Mouse (Mus musculus): ENCODE data around the gene Nceh1. TPM values are rescaled to one million over a fixed set of nuclear protein-coding genes. Genes with fewer than 3 reads are reported as not detected.
A peak's percentile ranks its signal among the peaks of the same experiment; 100 is the strongest.

Nceh1 gene
- total and polyA plus RNA-seq, 3 experiments, result 17.2 to 45.1 (median 25.7) TPM

- Histone ChIP-seq H3K9me3 (replicated peaks) (no peaks in the 10 kb centered on the region), H3K4me3 (ENCODE audit: low read depth, low read length) (peak overlapping the region; percentile 48; the same call in 1 of the 2 replicates), H3K27me3 (ENCODE audit: insufficient read depth, low read length) (no peaks in the 10 kb centered on the region), H3K36me3 (replicated peaks) (no peaks in the 10 kb centered on the region), H3K4me1 (ENCODE audit: insufficient read depth, low read depth, low read length) (peaks cover 76% of the 10 kb centered on the region)
- ATAC-seq (ENCODE audit: extremely low read depth, insufficient number of reproducible peaks, low FRiP score, poor library complexity, severe bottlenecking) (no peak), DNase-seq (ENCODE audit: low spot score) (no peak)
- no peak for TF ChIP-seq CTCF (IDR thresholded peaks at IDR 0.05; ENCODE audit: low read depth, low read length)
- no peak for TF ChIP-seq GATA2 (IDR thresholded peaks at IDR 0.05; ENCODE audit: borderline replicate concordance, low read depth, low read length)
- no peak for TF ChIP-seq GATA1 (IDR thresholded peaks at IDR 0.05; ENCODE audit: borderline replicate concordance, low read length)
- TF ChIP-seq POLR2AphosphoS5 (IDR thresholded peaks at IDR 0.05; ENCODE audit: insufficient replicate concordance, low read depth, low read length), result no peak
- no peak for TF ChIP-seq TAL1 (conservative IDR thresholded peaks at IDR 0.05; ENCODE audit: low read depth, low read length)
These were observed 97.5 kb downstream of the Nceh1 start for GRCm38 (mm10) chr3:27280280-27280749.

GRCm38 (mm10) chr3:27283071-27283713 is 100.4 kb downstream of the Nceh1 start:
- DNase-seq (ENCODE audit: low spot score) (peak; percentile 65), ATAC-seq (ENCODE audit: extremely low read depth, insufficient number of reproducible peaks, low FRiP score, poor library complexity, severe bottlenecking) (peak; percentile 83)
- peaks cover 88% of the 10 kb centered on the region for H3K4me1 ChIP-seq (ENCODE audit: insufficient read depth, low read depth, low read length)
- H3K27me3 ChIP-seq (ENCODE audit: insufficient read depth, low read length), result no peaks in the 10 kb centered on the region
- no peaks in the 10 kb centered on the region for H3K36me3 ChIP-seq (replicated peaks)
- no peak for TF ChIP-seq POLR2AphosphoS5 (IDR thresholded peaks at IDR 0.05; ENCODE audit: insufficient replicate concordance, low read depth, low read length)
- TF ChIP-seq TAL1 (conservative IDR thresholded peaks at IDR 0.05; ENCODE audit: low read depth, low read length), result peak; percentile 76
- H3K9me3 ChIP-seq (replicated peaks), result no peaks in the 10 kb centered on the region
- H3K4me3 ChIP-seq (ENCODE audit: low read depth, low read length), result peak overlapping the region; percentile 65; the same call in 1 of the 2 replicates

GRCm38 (mm10) chr3:27283796-27284195 is 101.0 kb downstream of the Nceh1 start:
- no peaks in the 10 kb centered on the region for H3K9me3 ChIP-seq (replicated peaks)
- peak overlapping the region; percentile 65; the same call in 1 of the 2 replicates for H3K4me3 ChIP-seq (ENCODE audit: low read depth, low read length)
- peaks cover 89% of the 10 kb centered on the region for H3K4me1 ChIP-seq (ENCODE audit: insufficient read depth, low read depth, low read length)
- H3K27me3 ChIP-seq (ENCODE audit: insufficient read depth, low read length), result no peaks in the 10 kb centered on the region
- no peak for DNase-seq (ENCODE audit: low spot score)
- no peaks in the 10 kb centered on the region for H3K36me3 ChIP-seq (replicated peaks)
- ATAC-seq (ENCODE audit: extremely low read depth, insufficient number of reproducible peaks, low FRiP score, poor library complexity, severe bottlenecking), result no peak
- no peak for TF ChIP-seq TAL1 (conservative IDR thresholded peaks at IDR 0.05; ENCODE audit: low read depth, low read length)

GRCm38 (mm10) chr3:27284227-27284626 is 101.5 kb downstream of the Nceh1 start:
- Histone ChIP-seq H3K4me3 (ENCODE audit: low read depth, low read length) (no peak overlapping the region), H3K36me3 (replicated peaks) (no peaks in the 10 kb centered on the region)
- no peak for ATAC-seq (ENCODE audit: extremely low read depth, insufficient number of reproducible peaks, low FRiP score, poor library complexity, severe bottlenecking)

GRCm38 (mm10) chr3:27285072-27285471 is 102.3 kb downstream of the Nceh1 start:
- no peaks in the 10 kb centered on the region for H3K9me3 ChIP-seq (replicated peaks)
- H3K4me3 ChIP-seq (ENCODE audit: low read depth, low read length), result peak overlapping the region; percentile 37; the same call in 1 of the 2 replicates
- ATAC-seq (ENCODE audit: extremely low read depth, insufficient number of reproducible peaks, low FRiP score, poor library complexity, severe bottlenecking) (peak; percentile 9; the same call in 1 of the 2 replicates), DNase-seq (ENCODE audit: low spot score) (no peak)
- TF ChIP-seq CTCF (IDR thresholded peaks at IDR 0.05; ENCODE audit: low read depth, low read length) (no peak), GATA2 (IDR thresholded peaks at IDR 0.05; ENCODE audit: borderline replicate concordance, low read depth, low read length) (no peak), GATA1 (IDR thresholded peaks at IDR 0.05; ENCODE audit: borderline replicate concordance, low read length) (no peak), POLR2AphosphoS5 (IDR thresholded peaks at IDR 0.05; ENCODE audit: insufficient replicate concordance, low read depth, low read length) (no peak), TAL1 (conservative IDR thresholded peaks at IDR 0.05; ENCODE audit: low read depth, low read length) (no peak)
- H3K4me1 ChIP-seq (ENCODE audit: insufficient read depth, low read depth, low read length), result peaks cover 88% of the 10 kb centered on the region
- H3K27me3 ChIP-seq (ENCODE audit: insufficient read depth, low read length), result no peaks in the 10 kb centered on the region
- H3K36me3 ChIP-seq (replicated peaks), result no peaks in the 10 kb centered on the region

More at GRCm38 (mm10) chr3:27284227-27284626, 101.5 kb downstream of the Nceh1 start:
- H3K4me1 ChIP-seq (ENCODE audit: insufficient read depth, low read depth, low read length), result peaks cover 89% of the 10 kb centered on the region
- TF ChIP-seq TAL1 (conservative IDR thresholded peaks at IDR 0.05; ENCODE audit: low read depth, low read length) (no peak), POLR2AphosphoS5 (IDR thresholded peaks at IDR 0.05; ENCODE audit: insufficient replicate concordance, low read depth, low read length) (no peak), GATA2 (IDR thresholded peaks at IDR 0.05; ENCODE audit: borderline replicate concordance, low read depth, low read length) (no peak), GATA1 (IDR thresholded peaks at IDR 0.05; ENCODE audit: borderline replicate concordance, low read length) (no peak), CTCF (IDR thresholded peaks at IDR 0.05; ENCODE audit: low read depth, low read length) (0 out of 2 replicates have a peak, but pooled peaks have one; percentile 10)
- no peak for DNase-seq (ENCODE audit: low spot score)
- H3K9me3 ChIP-seq (replicated peaks), result no peaks in the 10 kb centered on the region
- H3K27me3 ChIP-seq (ENCODE audit: insufficient read depth, low read length), result no peaks in the 10 kb centered on the region

- TF ChIP-seq GATA1 (IDR thresholded peaks at IDR 0.05; ENCODE audit: borderline replicate concordance, low read length) (no peak), GATA2 (IDR thresholded peaks at IDR 0.05; ENCODE audit: borderline replicate concordance, low read depth, low read length) (no peak), TAL1 (conservative IDR thresholded peaks at IDR 0.05; ENCODE audit: low read depth, low read length) (no peak), CTCF (IDR thresholded peaks at IDR 0.05; ENCODE audit: low read depth, low read length) (no peak), POLR2AphosphoS5 (IDR thresholded peaks at IDR 0.05; ENCODE audit: insufficient replicate concordance, low read depth, low read length) (no peak)
- peaks cover 74% of the 10 kb centered on the region for H3K4me1 ChIP-seq (ENCODE audit: insufficient read depth, low read depth, low read length)
- no peaks in the 10 kb centered on the region for H3K27me3 ChIP-seq (ENCODE audit: insufficient read depth, low read length)
- ATAC-seq (ENCODE audit: extremely low read depth, insufficient number of reproducible peaks, low FRiP score, poor library complexity, severe bottlenecking) (no peak), DNase-seq (ENCODE audit: low spot score) (no peak)
- no peaks in the 10 kb centered on the region for H3K9me3 ChIP-seq (replicated peaks)
- H3K36me3 ChIP-seq (replicated peaks), result no peaks in the 10 kb centered on the region
- H3K4me3 ChIP-seq (ENCODE audit: low read depth, low read length), result no peak overlapping the region
These were observed 105.5 kb downstream of the Nceh1 start for GRCm38 (mm10) chr3:27288301-27288700.

Measured in G1E (cell line).